Mouse (Mus musculus) E14TG2a.4 (cell line): Measurements from ENCODE around the gene Ina.

Experiments used
- H3K27me3 ChIP-seq: 2 replicates; pipeline ENCODE4 v1.6.1; 2014; ENCODE audit warnings: low read length, control low read depth; ENCODE audit not compliant: insufficient read depth
- H3K36me3 ChIP-seq: 2 replicates; pipeline ENCODE4 v1.6.1; 2014; ENCODE audit warnings: low read length, control low read depth; ENCODE audit not compliant: insufficient read depth
- H3K4me1 ChIP-seq: replicated peaks from 2 replicates; pipeline ENCODE4 v1.6.1; 2014; ENCODE audit warnings: low read depth, low read length, control low read depth
- H3K4me3 ChIP-seq: replicated peaks from 2 replicates; pipeline ENCODE4 v1.5.1; 2014; ENCODE audit warnings: mild to moderate bottlenecking, low read length
- H3K9me3 ChIP-seq: 2 replicates; pipeline ENCODE4 v1.6.1; 2014; ENCODE audit warnings: low read length, control low read depth
- CTCF ChIP-seq: conservative IDR thresholded peaks from 2 replicates; pipeline ENCODE4 v1.5.1; 2014; ENCODE audit warnings: low read length
- NANOG ChIP-seq: IDR thresholded peaks from 2 replicates; pipeline ENCODE4 v1.6.1; 2014; ENCODE audit warnings: borderline replicate concordance, low read length, mixed read lengths
- POU5F1 ChIP-seq: IDR thresholded peaks from 2 replicates; pipeline ENCODE4 v1.6.1; 2014; ENCODE audit warnings: low read length, borderline replicate concordance

Gene Ina

DNA sequence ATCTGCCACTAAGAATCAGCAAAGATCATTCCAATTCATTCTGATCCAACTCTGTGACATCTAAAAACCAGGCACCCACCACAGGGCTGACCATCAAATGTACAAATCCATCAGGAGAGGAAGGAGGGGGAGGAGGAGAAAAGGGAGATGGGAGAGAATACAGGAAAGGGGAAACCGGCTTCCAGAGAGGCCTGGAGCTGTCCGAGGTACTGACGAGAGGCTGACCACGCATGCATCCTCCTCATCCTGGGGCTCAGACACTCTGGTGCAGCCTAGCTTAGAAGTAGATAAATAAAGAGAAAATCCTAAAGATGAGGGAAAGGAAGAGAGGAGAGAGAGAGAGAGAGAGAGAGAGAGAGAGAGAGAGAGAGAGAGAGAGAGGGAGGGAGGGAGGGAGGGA is 8.2 kb upstream of the Ina start:
- no peak overlapping the region for H3K4me3 ChIP-seq
- H3K36me3 ChIP-seq, result peaks cover 6% of the 10 kb centered on the region; the same call in 1 of the 2 replicates
- H3K4me1 ChIP-seq, result peaks cover 20% of the 10 kb centered on the region
- no peaks in the 10 kb centered on the region for H3K9me3 ChIP-seq
- TF ChIP-seq NANOG, result no peak
- TF ChIP-seq POU5F1, result no peak
- no peak for TF ChIP-seq CTCF
- no peaks in the 10 kb centered on the region for H3K27me3 ChIP-seq

GRCm38 (mm10) chr19:47009420-47009819 is 5.1 kb upstream of the Ina start:
- TF ChIP-seq POU5F1 (no peak), NANOG (no peak), CTCF (no peak)
- peaks cover 38% of the 10 kb centered on the region for H3K4me1 ChIP-seq
- H3K9me3 ChIP-seq, result no peaks in the 10 kb centered on the region
- peaks cover 12% of the 10 kb centered on the region for H3K36me3 ChIP-seq
- peaks cover 17% of the 10 kb centered on the region for H3K27me3 ChIP-seq
- H3K4me3 ChIP-seq, result no peak overlapping the region

GRCm38 (mm10) chr19:47009943-47010342 is 4.6 kb upstream of the Ina start:
- Histone ChIP-seq H3K4me3 (no peak overlapping the region), H3K27me3 (peaks cover 17% of the 10 kb centered on the region), H3K4me1 (peaks cover 34% of the 10 kb centered on the region), H3K36me3 (peaks cover 12% of the 10 kb centered on the region), H3K9me3 (no peaks in the 10 kb centered on the region)
- no peak for TF ChIP-seq POU5F1
- no peak for TF ChIP-seq CTCF
- TF ChIP-seq NANOG, result no peak

DNA sequence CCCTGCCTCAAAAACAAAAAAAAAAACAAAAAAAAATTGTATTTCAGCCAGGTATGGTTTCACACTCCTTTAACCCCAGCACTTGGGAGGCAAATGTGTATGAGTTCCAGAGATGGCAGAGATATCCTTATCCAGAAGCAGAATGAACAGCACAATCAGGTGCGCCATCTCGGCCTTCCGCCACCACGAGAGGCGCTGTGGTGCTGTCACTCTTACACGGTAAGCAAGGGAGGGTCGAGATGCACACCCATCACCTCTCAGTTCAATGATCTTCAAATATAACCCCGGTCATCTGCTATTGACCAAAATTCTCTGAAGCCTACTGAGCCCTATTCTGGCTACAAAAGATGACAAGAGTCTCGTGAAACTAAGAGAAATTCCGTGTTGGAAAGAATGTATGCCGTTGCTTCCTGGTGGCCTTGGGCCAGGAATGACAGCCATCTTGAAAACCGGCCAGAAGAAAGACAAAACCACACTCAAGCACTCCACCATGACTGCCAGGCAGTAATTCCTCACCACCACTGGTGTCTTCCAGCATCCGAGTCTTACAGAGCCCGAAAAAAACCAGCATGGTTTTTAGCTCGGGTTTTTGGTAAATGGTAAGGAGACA is 1.9 kb upstream of the Ina start:
- H3K36me3 ChIP-seq, result peaks cover 16% of the 10 kb centered on the region
- H3K9me3 ChIP-seq, result no peaks in the 10 kb centered on the region
- peaks cover 44% of the 10 kb centered on the region for H3K4me1 ChIP-seq
- peak overlapping the region; percentile 94 for H3K4me3 ChIP-seq
- H3K27me3 ChIP-seq, result peaks cover 27% of the 10 kb centered on the region
- TF ChIP-seq CTCF (peak; percentile 59), POU5F1 (no peak), NANOG (no peak)

DNA sequence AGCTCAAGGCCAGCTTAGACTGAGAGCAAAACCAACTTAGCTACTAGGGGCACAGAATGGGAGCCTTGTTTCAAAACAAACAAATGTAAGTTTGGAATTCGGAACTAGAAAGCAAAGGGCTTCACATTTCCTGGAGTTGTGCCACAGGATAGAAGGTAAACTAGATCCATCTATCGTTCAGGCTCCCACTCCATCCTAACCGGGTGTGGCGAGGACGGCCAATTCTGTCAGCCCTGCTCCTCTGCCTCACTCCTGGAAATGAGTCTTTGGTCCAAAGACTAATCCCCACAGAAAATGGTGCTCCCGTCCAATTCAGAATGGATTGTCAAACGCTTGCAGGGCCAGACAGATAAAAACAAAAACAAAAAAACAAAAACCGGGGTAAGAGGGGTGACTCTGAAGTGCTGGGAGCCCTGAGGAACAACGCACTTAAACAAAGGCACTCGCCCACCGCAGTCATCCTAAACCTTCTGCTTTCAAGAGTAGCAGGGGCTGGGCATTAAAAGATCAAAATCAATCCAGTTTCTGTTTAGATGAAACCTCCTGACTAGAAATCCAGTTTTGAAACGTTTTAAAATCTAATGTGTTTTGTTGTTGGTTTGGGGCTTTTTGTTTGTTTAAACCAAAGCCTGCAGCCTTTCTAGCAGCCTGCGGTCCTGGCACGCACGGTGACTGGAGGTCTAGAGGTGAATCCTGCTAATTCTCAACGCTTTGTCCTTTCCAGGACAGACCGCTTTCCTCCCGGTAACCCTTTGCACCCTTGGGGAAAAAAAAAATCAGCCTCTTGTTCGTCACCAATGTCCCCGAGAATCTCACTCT is 949 bp upstream of the Ina start:
- Histone ChIP-seq H3K4me1 (peaks cover 48% of the 10 kb centered on the region), H3K27me3 (peaks cover 27% of the 10 kb centered on the region), H3K36me3 (peaks cover 16% of the 10 kb centered on the region), H3K9me3 (no peaks in the 10 kb centered on the region), H3K4me3 (peak overlapping the region; percentile 94)
- TF ChIP-seq CTCF (no peak), POU5F1 (no peak), NANOG (no peak)

DNA sequence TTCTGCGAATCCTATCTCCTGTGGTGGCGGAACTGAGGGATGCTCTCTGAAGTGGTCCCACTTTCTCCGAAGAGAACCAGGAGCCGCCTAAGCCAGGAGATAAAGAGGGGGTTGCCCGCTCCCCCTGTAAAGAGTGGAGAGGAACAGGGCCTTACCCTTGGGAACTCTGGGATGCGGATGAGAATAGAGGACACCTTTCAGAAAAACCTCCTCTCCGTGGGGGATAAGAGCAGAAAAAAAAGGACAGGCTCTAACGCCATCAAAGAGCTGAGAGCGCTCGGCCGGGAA is 395 bp upstream of the Ina start:
- peaks cover 54% of the 10 kb centered on the region for H3K4me1 ChIP-seq
- TF ChIP-seq CTCF, result no peak
- no peak for TF ChIP-seq NANOG
- TF ChIP-seq POU5F1, result no peak
- H3K36me3 ChIP-seq, result peaks cover 16% of the 10 kb centered on the region
- peaks cover 27% of the 10 kb centered on the region for H3K27me3 ChIP-seq
- H3K9me3 ChIP-seq, result no peaks in the 10 kb centered on the region
- peak overlapping the region; percentile 94 for H3K4me3 ChIP-seq

- no peak for TF ChIP-seq NANOG
- TF ChIP-seq CTCF, result no peak
- no peak for TF ChIP-seq POU5F1
- Histone ChIP-seq H3K27me3 (peaks cover 27% of the 10 kb centered on the region), H3K4me3 (peak overlapping the region; percentile 94), H3K36me3 (peaks cover 28% of the 10 kb centered on the region), H3K4me1 (peaks cover 65% of the 10 kb centered on the region), H3K9me3 (no peaks in the 10 kb centered on the region)
Measured at GRCm38 (mm10) chr19:47015396-47015795, 898 bp downstream of the Ina start.

DNA sequence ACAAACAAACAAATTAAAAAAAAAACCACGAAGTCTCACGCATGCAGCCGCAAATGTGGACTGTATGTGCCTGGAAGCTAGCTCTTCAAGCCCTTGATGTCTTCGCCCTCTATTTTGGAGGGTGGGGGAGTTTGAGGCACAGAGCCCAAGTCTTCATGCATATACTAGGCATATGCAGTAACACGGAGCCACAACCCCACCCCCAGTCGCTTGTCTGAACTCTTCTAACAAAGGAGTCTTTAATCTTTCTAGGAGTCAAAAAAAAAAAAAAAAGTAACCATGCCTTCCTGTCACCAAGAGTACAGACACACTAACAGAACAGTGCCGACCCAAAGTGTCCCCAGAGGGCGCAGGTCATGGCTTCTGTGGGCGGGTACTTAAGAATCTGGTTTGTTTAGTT is 1.5 kb downstream of the Ina start:
- Histone ChIP-seq H3K27me3 (peaks cover 27% of the 10 kb centered on the region), H3K4me3 (peak overlapping the region; percentile 94), H3K9me3 (no peaks in the 10 kb centered on the region), H3K36me3 (peaks cover 30% of the 10 kb centered on the region), H3K4me1 (peaks cover 71% of the 10 kb centered on the region)
- no peak for TF ChIP-seq POU5F1
- TF ChIP-seq CTCF, result no peak
- TF ChIP-seq NANOG, result no peak

DNA sequence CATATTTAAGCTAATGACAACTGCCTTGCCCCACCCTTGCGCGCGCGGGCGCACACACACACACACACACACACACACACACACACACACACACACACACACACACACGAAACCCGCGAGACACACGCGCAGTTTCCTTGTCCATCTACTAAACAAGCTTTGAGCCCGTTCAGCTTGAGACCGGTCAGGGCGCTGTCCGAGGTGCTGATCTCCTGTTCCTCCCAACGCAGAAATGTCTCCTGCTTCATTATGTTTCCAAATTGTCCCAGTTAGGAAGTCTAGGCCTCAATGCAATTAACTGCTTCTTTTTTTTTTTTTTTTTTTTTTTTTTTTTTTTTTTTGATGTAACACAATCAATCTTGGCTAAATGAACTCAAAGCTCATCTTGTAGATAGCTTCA is 2.0 kb downstream of the Ina start:
- Histone ChIP-seq H3K36me3 (peaks cover 33% of the 10 kb centered on the region), H3K27me3 (peaks cover 27% of the 10 kb centered on the region), H3K4me1 (peaks cover 76% of the 10 kb centered on the region), H3K9me3 (no peaks in the 10 kb centered on the region), H3K4me3 (peak overlapping the region; percentile 94)
- no peak for TF ChIP-seq NANOG
- TF ChIP-seq POU5F1, result no peak
- no peak for TF ChIP-seq CTCF
